Mouse (Mus musculus) layer of hippocampus, postnatal 10 days (tissue): Measurements from ENCODE around the gene Rbfox1. TPM values are rescaled to one million over a fixed set of nuclear protein-coding genes. Genes with fewer than 3 reads are reported as not detected.

Source experiments
- DNase-seq, 2 experiments: peaks; one replicate each; pipeline ENCODE4 v3.0.0; 2021; ENCODE audit warnings: low spot score in 2 of 2
- total RNA-seq, 2 experiments: library from RNA; stranded (reverse); gene quantifications; 2 replicates each; pipeline ENCODE4 v1.2.3; 2021

Rbfox1 gene
- total RNA-seq, 2 experiments from 2014 or later, result 275 to 280 TPM

DNA sequence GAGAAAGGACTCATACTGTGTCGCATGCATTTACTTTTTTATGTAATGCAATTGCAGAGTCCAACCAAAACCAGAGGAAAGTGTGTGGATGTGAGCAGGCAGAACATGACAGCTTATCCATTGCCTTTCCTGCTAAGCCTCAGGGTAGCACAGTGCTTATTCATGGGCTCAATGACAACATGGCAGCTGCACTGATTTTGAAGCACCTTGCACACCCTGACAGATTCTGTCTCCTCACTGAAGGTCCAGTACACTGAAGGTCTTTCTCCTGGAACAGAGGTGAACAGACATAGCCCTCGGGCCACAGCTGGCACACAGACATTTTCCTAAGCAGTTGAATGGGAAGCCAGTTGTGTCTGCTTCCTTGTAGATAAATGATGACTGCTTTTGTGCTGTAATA, 1254.3 kb downstream of the Rbfox1 start:
- DNase-seq, result no peak

DNA sequence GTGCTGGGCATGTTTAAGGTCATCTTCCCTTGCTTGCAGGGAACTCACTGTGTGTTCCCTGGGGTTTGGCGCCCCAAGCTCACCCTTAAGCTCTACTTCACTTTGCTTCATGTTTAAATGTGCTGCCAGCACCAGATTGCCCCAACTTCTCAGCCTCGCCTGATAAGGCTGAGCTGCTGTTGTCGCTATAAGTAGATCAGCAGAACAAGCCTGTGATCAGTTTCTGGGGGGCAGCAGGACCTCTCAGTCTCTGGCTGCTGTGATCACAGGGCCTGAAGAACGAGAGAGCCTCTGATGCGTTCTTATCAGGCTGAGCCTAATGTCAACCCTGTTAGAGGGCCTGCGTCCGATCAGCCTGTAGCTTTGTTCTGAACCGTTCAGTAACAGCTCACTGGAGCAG, 1255.8 kb downstream of the Rbfox1 start:
- DNase-seq, result no peak

DNA sequence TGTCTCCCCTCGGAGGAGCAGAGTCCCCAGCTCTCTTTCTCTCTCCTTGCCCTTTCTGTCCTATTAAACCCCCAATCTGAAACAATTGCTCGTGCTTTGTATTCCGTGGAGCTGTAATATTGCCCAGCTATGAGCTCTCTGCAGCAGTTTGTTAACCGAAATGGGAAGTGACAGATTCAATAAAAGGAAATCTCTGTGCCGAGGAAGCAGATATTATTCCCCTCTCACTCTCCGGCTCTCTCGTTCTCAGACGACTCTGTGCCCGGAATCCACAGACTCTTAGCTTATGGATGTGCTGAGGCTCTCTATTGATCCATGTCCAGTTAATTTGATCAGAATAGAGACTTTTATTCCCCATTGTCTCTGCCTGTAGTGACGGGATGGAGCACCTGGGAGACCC, 1260.3 kb downstream of the Rbfox1 start:
- no peak for DNase-seq

DNA sequence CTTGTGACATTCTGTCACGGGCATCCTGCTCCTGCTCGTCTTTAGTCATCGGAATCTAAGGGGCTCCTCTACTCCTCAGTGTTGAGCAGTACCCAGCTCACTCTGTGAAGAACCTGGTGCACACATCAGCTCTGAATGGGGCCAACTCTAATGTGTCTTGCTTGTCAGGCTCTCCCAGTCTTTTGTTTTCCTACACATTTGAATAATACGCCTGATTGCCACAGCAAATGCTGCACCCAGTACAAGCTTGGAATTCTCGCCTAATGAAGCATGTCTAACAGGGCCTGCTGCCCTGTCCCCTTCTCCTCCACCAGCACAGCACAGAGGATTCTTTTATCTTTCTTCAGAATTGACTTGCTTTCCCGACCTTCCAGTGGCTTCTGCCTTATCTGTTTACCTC, 1261.3 kb downstream of the Rbfox1 start:
- no peak for DNase-seq

DNA sequence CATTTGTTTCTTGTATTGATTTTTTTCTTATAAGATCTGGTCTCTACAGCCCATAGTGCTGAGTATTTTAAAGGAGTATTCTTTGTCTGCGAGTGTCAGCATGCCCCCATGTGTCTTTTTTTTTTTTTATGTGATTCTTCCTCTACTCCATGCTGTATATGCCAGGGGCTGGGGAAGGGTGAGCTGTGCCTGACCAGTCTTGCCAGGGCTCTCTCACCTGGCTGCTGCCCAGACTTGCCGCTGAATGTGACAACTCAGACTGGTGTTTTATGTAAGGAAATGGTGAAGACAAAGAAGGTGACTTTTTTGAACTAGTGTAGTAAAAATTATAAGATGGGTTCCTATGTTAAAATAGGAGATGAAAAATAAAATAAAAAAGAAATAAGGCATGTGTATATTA, 1262.7 kb downstream of the Rbfox1 start:
- no peak for DNase-seq

DNA sequence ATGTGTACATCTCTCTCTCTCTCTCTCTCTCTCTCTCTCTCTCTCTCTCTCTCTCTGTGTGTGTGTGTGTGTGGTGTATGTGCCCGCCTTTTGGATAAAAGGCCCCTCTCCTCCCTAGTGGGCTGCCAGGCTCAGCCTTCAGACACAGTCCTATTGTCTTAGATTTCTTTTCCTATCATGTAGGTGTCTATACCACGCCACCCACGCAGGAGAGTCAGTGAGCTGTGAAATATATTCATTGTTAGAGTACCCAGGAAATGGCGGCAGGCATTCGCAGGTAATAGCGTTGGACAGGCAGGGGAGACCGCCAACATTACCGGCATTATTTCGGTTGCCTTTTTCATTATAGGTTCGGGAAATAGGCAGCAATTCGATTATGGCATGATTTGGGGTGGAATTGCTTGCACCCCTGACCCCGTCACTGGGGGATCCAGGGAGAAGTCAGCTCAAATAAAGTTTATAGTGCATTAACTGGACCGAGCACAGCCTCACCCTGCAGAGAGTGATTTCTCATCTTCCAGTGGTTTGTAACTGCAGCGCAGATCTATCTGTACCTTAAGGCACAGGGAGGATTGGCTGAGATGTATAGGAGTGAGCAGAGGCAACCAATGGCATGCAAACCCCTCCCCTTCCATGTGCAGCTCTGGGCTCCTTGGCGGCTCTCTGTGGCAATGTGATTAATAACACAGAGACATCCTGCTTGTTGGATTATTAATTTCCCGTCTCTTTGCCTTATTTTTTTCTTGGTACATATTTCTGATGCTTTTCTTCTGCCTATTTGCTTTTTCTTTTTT, 1264.1 kb downstream of the Rbfox1 start:
- no peak for DNase-seq

DNA sequence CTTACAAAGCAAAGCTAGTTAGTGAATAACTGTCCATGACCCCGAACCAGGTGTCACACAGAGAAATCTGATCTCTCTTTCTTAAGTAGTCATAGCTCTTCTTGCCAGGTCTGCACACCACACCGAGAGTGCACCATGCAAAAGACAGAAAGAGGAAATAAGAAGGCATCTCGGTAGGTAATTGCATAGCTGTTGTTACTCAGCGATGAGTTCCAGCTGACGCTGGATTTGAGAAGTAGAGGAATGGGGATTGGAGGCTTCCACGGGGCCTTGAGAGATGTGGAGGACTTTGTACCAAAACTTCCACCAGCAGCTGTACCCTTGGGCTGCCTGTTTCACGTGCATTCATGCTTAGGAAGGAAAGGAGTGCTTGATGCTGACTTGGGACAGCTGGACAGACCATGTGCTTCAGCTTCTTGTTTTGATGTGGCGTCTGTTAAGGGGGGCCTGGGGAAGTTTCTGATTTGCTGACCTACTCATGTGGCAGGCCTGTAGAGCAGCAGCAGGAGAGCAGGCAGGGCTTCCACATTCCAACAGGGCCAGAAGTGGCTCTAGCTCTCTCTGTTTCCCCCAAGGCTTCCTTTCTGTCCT, 1265.1 kb downstream of the Rbfox1 start:
- peak in 1 of 2 experiments; percentile 18 for DNase-seq

DNA sequence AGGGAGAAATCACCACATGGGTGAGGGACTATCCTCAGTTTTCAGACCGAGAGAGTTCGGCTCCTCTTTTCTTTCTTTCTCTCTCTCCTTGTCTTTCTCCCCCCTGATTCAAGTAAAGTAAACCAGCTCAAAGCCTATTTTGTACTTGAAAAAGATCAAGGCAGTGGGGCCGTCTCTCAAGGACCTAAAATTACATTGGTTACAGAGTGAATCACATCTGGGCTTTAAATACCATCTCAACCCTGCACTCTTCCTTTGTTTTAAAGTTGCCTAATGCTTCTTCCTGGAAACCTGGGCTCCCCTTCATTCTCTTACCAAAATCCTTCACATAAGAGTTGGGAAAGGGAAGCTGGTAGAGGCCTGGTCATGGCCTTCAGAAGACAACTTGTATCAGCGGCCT, 1267.2 kb downstream of the Rbfox1 start:
- DNase-seq, result no peak

DNA sequence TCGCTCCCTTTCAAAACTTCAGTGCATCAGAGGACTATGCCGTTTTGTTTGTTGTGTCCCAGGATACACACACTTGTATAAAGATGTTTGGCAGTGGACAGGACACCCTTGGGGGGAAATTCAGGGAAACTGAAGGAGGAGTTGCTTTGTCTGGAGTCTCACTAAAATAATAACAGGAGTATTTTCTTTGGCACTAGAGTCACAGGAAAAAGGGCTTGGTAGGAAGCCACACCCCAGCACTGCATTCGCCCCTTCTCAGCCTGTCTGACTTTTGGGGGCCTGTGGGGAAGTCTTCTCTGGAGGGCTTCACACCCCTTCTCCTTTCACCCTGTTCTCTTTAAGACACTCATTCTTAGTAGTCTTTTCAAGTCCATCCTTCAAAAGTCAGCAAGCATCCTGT, 1269.5 kb downstream of the Rbfox1 start:
- no peak for DNase-seq

DNA sequence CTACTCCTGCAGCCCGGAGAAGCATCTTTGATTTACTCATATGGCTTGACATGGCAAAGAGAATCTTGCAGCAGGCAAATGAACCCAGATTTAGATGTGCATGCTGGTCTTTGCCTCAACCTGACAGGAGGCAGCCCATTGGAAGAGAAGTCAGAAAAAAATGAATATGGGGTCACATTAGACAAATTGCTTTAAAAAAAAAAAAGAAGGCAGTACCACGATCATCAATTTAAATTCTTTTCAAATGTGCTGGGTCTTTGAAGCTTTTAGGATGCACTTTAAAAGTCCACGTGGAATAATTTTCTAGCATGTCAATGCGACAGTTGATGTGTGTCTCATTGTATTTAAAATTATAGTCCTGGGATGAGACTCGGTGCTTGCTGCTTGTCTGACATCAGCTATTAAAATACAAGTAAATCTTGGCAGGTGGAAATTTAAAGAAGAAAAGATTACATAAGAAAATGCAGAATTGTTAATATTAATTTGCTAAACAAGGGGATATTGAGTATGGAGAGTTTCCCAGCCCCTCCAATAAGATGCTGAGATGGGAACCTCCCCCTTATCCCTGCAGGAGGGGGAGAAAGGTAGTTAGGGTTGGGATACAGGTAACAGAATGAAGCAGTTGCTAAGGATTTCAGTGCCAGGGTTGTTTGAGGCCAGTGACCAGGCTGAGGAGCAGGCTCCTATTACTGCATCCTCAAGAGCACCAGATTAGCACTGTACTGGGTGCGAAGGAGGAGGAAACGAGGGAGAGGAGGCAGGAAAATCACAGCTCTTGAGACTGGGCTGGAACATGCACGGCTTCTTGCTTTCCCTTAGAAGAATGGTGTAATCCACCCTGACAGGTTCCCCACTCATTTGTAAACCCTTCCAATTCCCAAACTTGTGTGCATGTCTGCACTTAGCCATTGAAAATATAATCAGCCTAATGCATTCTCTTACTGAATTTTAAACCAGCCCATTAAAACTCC, 1274.0 kb downstream of the Rbfox1 start:
- DNase-seq, result no peak

DNA sequence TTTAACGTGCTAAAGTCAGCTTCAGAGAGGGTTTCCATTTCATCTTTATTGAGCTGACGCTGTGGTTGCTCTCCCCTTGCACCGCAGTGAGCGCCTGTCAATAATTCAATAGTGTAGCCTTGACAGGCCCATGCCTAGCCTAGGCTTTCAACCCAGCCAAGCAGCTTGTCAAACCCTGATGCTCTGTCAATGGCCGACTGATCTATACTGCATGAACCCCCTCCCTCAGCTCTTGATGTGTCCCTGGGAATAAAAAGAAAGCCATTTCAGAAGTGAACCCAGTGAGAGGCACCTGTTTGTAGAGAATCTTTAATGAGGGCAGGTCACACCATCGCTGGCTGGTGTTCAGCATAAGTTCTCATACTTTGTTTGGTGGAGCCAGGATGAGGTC, 1274.7 kb downstream of the Rbfox1 start:
- no peak for DNase-seq

DNA sequence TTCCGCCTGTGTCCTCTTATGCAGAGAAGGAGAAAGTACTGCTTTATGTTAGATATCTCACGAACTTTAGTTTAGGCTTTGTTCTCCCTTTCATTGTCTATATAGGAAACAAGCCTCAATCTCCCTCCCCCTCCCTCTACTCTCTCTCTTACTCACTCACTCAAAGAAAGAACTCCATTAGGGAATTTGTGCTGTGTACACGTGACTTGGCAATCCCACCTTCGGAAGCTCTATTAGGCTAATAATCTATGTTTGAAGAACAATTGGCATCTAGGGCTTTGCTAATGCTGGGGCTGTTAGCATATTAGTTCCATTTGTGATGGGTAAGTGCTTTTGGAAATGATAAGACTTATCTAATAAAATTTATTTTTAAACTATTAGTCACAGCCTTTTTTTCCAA, 1277.0 kb downstream of the Rbfox1 start:
- DNase-seq, result no peak

DNA sequence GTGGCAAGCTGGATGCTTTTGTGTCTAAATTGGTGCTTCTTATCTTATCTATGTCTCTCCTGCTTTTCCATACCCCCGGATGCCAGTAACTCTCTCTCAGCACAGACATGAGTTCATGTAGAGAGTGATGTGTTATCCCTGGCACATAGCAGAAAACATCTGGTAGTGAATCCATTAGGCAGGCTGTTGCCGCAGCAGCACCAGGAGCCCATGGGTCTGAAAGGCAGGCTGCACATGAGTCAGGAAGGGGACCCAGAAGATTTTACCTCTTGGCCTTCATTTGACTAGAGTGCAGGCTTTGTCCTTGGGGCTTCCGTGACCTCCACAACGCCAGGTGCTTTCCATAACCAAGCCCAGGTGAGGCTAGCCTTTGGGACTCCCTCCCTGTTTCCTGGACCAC, 1278.5 kb downstream of the Rbfox1 start:
- DNase-seq, result no peak

DNA sequence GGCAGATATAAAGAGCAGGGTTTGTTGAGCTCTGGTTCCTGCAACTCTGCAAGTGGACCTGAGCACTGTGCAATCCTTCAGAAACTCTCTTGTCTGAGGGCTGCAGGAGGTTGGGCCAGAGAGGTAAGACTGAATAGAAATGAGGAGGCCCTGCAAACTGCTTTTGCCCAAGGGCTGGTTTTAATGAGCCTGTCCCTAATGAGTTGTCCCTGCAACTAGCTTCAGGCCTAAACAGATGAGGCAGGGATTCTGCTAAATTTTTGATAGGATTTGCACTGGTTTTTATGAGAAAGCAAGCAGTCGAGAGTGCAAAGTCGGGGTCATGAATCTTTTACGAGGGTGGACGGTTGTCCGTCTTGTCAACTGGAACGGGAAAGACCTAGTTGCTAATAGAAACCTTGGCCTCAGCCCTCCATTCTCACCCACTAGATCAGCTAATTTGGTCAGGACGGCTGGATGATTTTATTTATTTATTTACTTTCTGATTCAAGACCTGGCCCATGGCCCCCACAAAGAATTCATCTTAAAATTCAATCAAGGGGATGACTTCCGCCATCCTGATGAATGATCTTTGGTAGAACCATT, 1279.1 kb downstream of the Rbfox1 start:
- DNase-seq, result no peak

DNA sequence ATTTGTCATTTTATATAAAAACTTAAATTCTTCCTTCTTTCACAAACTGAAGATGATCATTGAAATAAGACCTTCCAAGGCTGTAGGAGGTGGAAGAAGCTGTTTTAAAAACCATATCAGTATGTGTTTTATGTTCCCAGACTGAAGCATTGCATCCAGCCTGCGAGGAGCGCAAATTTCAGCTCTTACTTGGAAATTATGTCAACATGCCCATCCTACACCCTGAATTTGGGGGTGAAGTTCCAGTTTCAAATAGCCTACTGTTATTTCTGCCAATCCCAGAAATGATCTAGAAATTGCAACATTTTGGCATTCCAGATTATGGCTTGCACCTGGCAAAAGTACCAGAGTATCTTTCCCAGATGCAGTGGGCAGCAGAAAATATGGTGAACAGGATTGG, 1290.8 kb downstream of the Rbfox1 start:
- DNase-seq, result no peak

DNA sequence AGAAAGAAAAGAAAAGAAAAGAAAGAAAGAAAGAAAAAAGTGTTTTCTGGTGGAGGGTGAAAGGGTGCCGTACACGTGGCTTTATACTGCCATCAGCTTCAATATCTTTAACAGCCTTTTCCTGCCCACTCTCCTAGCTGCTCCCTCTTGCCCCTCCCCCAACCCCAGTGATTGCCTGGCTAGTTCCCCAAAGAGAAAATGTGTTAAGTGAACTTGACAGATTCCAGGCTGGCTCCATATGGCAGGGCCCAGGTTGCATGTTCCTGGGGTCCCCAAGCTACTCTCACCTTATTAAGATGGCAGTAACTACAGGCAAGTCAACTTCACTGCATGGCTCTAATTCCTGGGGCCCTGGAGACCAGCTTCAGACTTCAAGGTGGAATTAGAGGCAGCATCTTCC, 1302.6 kb downstream of the Rbfox1 start:
- DNase-seq, result peak; percentile 41 to 50

DNA sequence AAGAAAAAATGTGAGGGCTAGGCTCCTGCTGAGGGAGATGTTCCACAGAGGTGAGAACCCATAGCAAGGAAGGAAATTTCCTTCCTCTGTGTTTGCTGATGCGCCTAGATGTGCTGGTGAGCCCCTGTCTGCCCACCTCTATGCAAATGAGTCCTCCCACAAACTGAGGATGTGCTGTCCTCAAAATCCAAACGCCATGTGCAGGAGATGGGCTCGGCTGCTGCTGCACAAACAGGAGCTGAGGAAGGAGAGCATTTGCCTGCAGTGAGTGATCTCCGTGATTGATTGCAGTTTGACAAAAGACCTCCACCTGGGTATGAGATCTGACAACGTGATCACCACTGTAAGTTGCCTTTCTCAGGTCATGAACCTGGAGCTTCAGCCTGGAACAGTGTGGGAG, 1308.4 kb downstream of the Rbfox1 start:
- DNase-seq, result no peak

DNA sequence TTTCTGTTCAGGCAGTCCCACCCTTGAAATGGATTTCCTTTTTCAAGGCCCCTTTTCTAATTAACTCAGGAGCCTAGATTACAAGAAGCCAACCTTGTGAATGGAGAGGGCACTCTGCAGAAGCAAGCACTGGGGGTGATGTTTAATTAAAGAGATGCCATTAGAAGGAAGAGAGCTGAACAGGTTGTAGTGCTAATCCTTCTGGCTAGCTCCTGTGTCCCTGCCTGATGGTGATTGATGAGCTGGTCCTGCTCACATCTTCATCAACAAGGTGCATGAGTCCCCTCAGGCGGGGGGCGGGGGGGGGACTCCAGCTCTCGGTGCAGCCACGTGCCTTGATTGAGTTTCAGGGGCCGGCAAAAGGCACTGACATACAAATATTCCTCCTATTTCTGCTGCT, 1312.8 kb downstream of the Rbfox1 start:
- no peak for DNase-seq

DNA sequence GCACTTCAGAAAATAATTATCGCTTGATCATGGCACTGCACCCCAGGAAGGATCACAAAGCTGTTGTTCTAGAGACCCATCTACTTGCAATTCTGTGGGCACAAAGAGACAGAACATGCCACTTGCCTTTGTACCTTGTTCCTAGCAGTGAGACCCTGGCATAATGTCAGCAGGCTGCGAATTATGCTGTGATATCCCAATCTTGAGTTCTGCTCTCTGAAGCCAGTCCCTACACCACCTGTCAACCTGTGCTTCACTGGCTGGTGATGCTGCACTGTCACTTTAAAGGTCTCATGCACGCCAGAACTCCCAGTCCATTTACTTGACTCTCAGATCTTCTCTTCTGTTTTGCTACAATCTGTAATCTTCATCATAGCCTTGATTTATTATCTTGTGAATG, 1315.1 kb downstream of the Rbfox1 start:
- DNase-seq, result no peak

DNA sequence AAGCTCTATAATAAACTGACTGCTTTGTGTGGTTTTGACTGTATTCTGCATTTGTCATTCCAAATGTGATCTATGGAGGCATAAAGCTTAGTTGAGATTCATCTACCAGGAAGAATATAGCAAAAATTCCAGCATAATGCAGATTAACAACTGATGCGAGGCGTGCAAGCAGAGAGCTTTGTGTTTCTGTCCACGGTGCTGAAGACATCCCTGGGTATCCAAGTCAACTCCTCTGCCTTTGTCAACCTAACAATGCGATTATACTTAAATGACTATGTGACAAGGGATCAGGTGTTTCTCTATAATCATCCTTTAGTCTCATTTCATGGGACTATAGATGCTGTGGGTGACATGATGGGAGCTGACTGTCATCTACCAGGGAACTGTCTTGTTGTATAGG, 1316.7 kb downstream of the Rbfox1 start:
- no peak for DNase-seq

DNA sequence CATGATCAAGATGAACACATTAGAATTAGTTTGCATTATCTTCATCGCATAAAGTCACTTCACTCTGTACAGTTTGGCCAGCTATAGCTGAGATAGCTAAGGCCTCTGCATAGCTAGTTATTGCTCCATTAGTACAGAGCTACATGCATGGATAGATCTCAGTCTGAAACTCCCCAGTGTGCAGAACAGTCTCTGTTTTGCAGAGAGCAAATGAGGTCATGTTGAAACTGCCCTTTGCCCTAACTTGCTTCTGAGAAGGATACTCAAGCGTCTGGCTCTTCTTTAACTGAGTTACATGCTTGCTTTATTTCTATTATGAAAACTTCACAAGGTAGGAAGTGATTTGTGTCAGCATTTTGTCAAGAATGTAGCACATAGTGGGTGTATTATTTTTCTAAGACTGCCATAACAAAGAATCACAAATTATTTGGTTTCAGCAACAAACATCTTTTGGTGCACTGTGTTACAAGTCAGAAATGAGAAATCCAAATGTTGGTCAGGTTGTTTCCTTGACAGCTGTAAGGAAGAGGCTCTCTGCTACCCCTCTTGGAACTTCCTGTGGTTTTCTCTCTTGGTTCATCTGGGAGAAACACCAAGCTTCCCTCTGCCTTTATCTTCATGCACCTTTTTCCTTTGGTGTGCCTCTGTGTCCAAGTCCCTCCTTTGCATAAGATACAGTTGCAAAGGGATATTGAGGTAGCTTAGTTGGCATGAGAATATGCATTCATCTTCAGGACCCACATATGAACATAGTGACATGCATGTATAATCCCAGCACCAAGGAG, 1321.2 kb downstream of the Rbfox1 start:
- no peak for DNase-seq
